Mouse (Mus musculus): ENCODE measurements at regions not wholly inside any gene's neighbourhood (a gene's known extent, or its start where the extent isn't known, plus 50 kb on each side); places are given as distances from the start of the nearest gene placed in this dataset.

DNA sequence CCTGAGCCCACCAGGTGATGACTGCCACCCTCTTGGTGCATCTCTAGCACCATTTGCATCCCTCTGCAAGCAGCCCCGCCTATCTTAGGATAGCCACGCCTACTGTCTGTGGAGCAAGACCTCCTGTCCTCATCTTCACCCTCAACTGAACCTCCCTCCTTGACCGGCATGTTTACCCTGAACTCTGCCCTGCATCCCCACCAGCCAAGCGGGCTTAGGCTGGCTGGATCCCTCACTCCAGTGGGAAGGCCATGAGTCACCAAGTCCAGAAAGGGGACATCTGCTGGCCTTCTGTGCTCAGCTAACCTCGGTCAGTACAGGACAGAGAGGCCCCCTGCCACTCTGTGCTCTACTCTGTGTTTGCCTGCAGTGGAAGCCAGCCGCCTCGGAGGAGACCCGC, 96.0 kb upstream of the Wnt4 start:
- TF ChIP-seq CTCF (IDR thresholded peaks at IDR 0.05; ENCODE audit: borderline replicate concordance, extremely low read depth, insufficient read depth, insufficient read length) = no peak
- no peak for TF ChIP-seq POLR2A (IDR thresholded peaks at IDR 0.05; ENCODE audit: borderline replicate concordance, extremely low read depth, insufficient read depth, insufficient read length, poor library complexity, severe bottlenecking)

Data from brain, embryonic 14.5 days (tissue).